ENCODE assay signal across 9 mouse cellular contexts in the genomic region with DNA sequence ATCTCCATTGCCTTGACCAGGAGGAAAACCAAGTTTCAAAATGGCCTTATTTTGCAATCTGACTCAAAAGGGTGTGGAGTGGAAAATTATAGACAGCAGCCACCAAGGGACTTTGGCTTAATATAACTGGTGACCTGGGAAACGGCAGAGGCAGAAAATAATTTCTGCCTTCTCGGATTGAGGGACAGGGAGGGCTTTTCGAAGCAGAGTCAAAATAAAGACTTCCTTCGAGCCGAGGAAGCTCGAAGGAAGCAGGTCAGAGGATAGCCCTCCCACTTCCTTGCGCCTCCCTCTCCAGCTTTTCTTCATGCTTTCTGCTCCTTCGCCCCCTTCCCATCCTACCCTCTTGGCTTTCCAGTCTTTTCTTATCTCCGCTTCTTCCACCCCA.
DNase-seq lines count a peak whose midpoint lies in the region; ATAC-seq and TF ChIP-seq lines count a peak whose summit lies in the region.
"Had no signal": no experiment of that assay in that cellular context is flagged by ENCODE, and none has a peak within 500 bp of the region (broad histone marks: within the 10 kb centered on the region; RNA-seq: fewer than 3 reads in every experiment).

No protein-coding gene starts in this region.

- no peak for ATAC-seq in heart, embryonic 12.5 days (ENCODE audit: insufficient number of reproducible peaks, low FRiP score)
- ATAC-seq in limb, embryonic 12.5 days (ENCODE audit: insufficient number of reproducible peaks, insufficient read depth, low FRiP score, low TSS enrichment, low read depth) = no peak
- ATAC-seq in midbrain, embryonic 13.5 days = no peak
- ATAC-seq in megakaryocyte-erythroid progenitor cell, adult 5-6 weeks (replicated peaks; ENCODE audit: low FRiP score, low TSS enrichment, poor library complexity, severe bottlenecking) = no peak
- ATAC-seq: Patski had no signal

- H3K36me3 ChIP-seq in heart, embryonic 12.5 days = no peaks in the 10 kb centered on the region
- no peaks in the 10 kb centered on the region for H3K36me3 ChIP-seq in limb, embryonic 12.5 days
- no peaks in the 10 kb centered on the region for H3K36me3 ChIP-seq in midbrain, embryonic 13.5 days

- peak; percentile 9 for DNase-seq in retina, embryonic 14.5 days (ENCODE audit: low spot score)
- no peak for DNase-seq in retina, postnatal 1 day
- DNase-seq in cerebellum, adult 2 months = no peak
- no peak for DNase-seq in right cerebral cortex, postnatal 25 days

- peak overlapping the region; percentile 29 for H3K9ac ChIP-seq in heart, embryonic 12.5 days
- no peak overlapping the region for H3K9ac ChIP-seq in limb, embryonic 12.5 days (replicated peaks)
- H3K9ac ChIP-seq in midbrain, embryonic 13.5 days (replicated peaks) = no peak overlapping the region; the same call in 1 of the 2 replicates

- 3% methylated on average over 9 of the region's 9 CpGs for WGBS in heart, embryonic 12.5 days
- 7% methylated on average over 9 of the region's 9 CpGs for WGBS in limb, embryonic 12.5 days
- 10% methylated on average over 9 of the region's 9 CpGs for WGBS in midbrain, embryonic 13.5 days
- 60% methylated on average over 9 of the region's 9 CpGs for WGBS in cerebellum, adult 2 months

- H3K4me2 ChIP-seq in heart, embryonic 12.5 days = peak overlapping the region; percentile 71
- peak overlapping the region; percentile 64 for H3K4me2 ChIP-seq in limb, embryonic 12.5 days
- peak overlapping the region; percentile 67 for H3K4me2 ChIP-seq in midbrain, embryonic 13.5 days (replicated peaks)

- TF ChIP-seq POLR2A in cerebellum, adult 2 months (IDR thresholded peaks at IDR 0.05; ENCODE audit: borderline replicate concordance, insufficient read depth, low read length) = no peak

- no peaks in the 10 kb centered on the region for H3K9me3 ChIP-seq in heart, embryonic 12.5 days (replicated peaks)
- no peaks in the 10 kb centered on the region for H3K9me3 ChIP-seq in limb, embryonic 12.5 days
- H3K9me3 ChIP-seq in midbrain, embryonic 13.5 days = no peaks in the 10 kb centered on the region

- peak overlapping the region; percentile 79 for H3K27ac ChIP-seq in heart, embryonic 12.5 days (ENCODE audit: poor library complexity, severe bottlenecking)
- no peak overlapping the region for H3K27ac ChIP-seq in limb, embryonic 12.5 days
- no peak overlapping the region for H3K27ac ChIP-seq in midbrain, embryonic 13.5 days
- no peak overlapping the region for H3K27ac ChIP-seq in cerebellum, adult 2 months (ENCODE audit: insufficient read depth, low read length)

- no peak for TF ChIP-seq CTCF in cerebellum, adult 2 months (IDR thresholded peaks at IDR 0.05; ENCODE audit: borderline replicate concordance, insufficient read depth, low read depth, low read length)

- peak overlapping the region; percentile 47 for H3K4me3 ChIP-seq in heart, embryonic 12.5 days
- peak overlapping the region; percentile 17 for H3K4me3 ChIP-seq in limb, embryonic 12.5 days (replicated peaks)
- H3K4me3 ChIP-seq in midbrain, embryonic 13.5 days (replicated peaks) = 0 out of 2 replicates have a peak overlapping the region, but pooled peaks have one; percentile 41
- H3K4me3 ChIP-seq in cerebellum, adult 2 months (replicated peaks; ENCODE audit: insufficient read depth, low read depth, low read length) = no peak overlapping the region

- no peaks in the 10 kb centered on the region for H3K27me3 ChIP-seq in heart, embryonic 12.5 days (replicated peaks)
- peaks cover 21% of the 10 kb centered on the region for H3K27me3 ChIP-seq in limb, embryonic 12.5 days
- H3K27me3 ChIP-seq in midbrain, embryonic 13.5 days = peaks cover 8% of the 10 kb centered on the region; the same call in 1 of the 2 replicates
- no peaks in the 10 kb centered on the region for H3K27me3 ChIP-seq in cerebellum, adult 2 months (ENCODE audit: control insufficient read depth, insufficient read depth, low read length)
- H3K27me3 ChIP-seq: Patski had no signal

- H3K4me1 ChIP-seq in heart, embryonic 12.5 days (replicated peaks) = peaks cover 30% of the 10 kb centered on the region
- peaks cover 22% of the 10 kb centered on the region for H3K4me1 ChIP-seq in limb, embryonic 12.5 days (replicated peaks)
- peaks cover 27% of the 10 kb centered on the region for H3K4me1 ChIP-seq in midbrain, embryonic 13.5 days (replicated peaks)
- H3K4me1 ChIP-seq in cerebellum, adult 2 months (ENCODE audit: control insufficient read depth, insufficient read depth, low read length) = peaks cover 7% of the 10 kb centered on the region
